Mouse (Mus musculus) forebrain, embryonic 11.5 days (tissue): ENCODE measurements around the gene Proser1. TPM values are rescaled to one million over a fixed set of nuclear protein-coding genes. Genes with fewer than 3 reads are reported as not detected.

ENCODE experiments used
- ATAC-seq: fragments of 200-750 bp; cut with Nextera tagmentation; replicated peaks from 2 replicates; pipeline ENCODE4 v1.8.0; 2017; ENCODE audit warnings: moderate TSS enrichment; ENCODE audit not compliant: low FRiP score
- DNase-seq: peaks from one replicate; pipeline ENCODE4 v3.0.0-alpha.2; 2017; ENCODE audit warnings: low spot score
- H3K27ac ChIP-seq: fragments of 300-500 bp; sonication (generic); 2 replicates; pipeline ENCODE4 v1.5.1; 2014; ENCODE audit warnings: low read depth, low read length
- H3K27me3 ChIP-seq: fragments of 300-500 bp; sonication (generic); 2 replicates; pipeline ENCODE4 v1.6.1; 2014; ENCODE audit warnings: mild to moderate bottlenecking, low read length, mixed read lengths; ENCODE audit not compliant: control insufficient read depth, insufficient read depth
- H3K36me3 ChIP-seq: fragments of 300-500 bp; sonication (generic); 2 replicates; pipeline ENCODE4 v1.6.1; 2014; ENCODE audit warnings: mild to moderate bottlenecking, low read length, moderate library complexity, mixed read lengths; ENCODE audit not compliant: control insufficient read depth, insufficient read depth
- H3K4me1 ChIP-seq: fragments of 300-500 bp; sonication (generic); replicated peaks from 2 replicates; pipeline ENCODE4 v1.6.1; 2014; ENCODE audit warnings: low read length, mixed read lengths; ENCODE audit not compliant: control insufficient read depth, insufficient read depth
- H3K4me2 ChIP-seq: fragments of 300-500 bp; sonication (generic); 2 replicates; pipeline ENCODE4 v1.6.1; 2014; ENCODE audit warnings: low read depth, mild to moderate bottlenecking, low read length, moderate library complexity, mixed read lengths; ENCODE audit not compliant: severe bottlenecking
- H3K4me3 ChIP-seq: fragments of 300-500 bp; sonication (generic); 2 replicates; pipeline ENCODE4 v1.5.1; 2014; ENCODE audit warnings: low read depth, low read length
- H3K9ac ChIP-seq: fragments of 300-500 bp; sonication (generic); 2 replicates; pipeline ENCODE4 v1.6.1; 2014; ENCODE audit warnings: low read length
- H3K9me3 ChIP-seq: fragments of 300-500 bp; sonication (generic); 2 replicates; pipeline ENCODE4 v1.6.1; 2016; ENCODE audit warnings: low read length, mixed read lengths; ENCODE audit not compliant: control insufficient read depth
- WGBS: fragments of 180-500 bp; shearing (Covaris S2); extraction: QIAGEN DNeasy Blood & Tissue Kit; methylation state at CpG from one replicate; pipeline ENCODE4 v1.1.7; 2014; 5-methylcytosine and 5-hydroxymethylcytosine counted together
- polyA plus RNA-seq: library from polyadenylated mRNA; unstranded; fragments of >200 nt; fragmentation: Nextera tagmentation; extraction: Ambion mirVana; gene quantifications from 2 replicates; pipeline ENCODE4 v1.2.1, GENCODE M21; 2014

Proser1 gene
- polyA plus RNA-seq, 1 experiment from 2014 or later: 34.7 TPM

DNA sequence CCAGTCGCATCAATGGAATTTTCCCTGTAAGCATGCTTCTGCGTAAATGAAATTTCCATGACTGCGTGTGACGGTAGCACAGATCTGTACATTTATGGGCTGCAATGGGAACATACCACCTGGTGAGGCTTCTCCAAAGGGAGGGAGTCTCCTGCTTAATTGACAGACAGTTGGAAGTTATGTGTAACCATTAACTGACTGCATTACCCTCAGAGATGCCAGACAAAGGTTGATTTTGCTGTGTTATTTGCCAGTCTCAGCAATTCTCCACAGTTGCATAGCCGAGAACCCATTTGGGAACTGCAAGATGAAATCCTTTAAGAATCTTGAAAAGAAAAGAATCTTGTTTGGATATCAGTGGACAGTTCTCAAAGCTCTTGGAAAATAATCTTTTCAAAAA, 8.6 kb downstream of the Proser1 start:
- Histone ChIP-seq H3K27ac (no peak overlapping the region), H3K9ac (no peak overlapping the region), H3K27me3 (no peaks in the 10 kb centered on the region), H3K36me3 (peaks cover 9% of the 10 kb centered on the region), H3K4me3 (no peak overlapping the region), H3K4me2 (no peak overlapping the region), H3K4me1 (no peaks in the 10 kb centered on the region), H3K9me3 (no peaks in the 10 kb centered on the region)
- no peak for ATAC-seq
- 98% methylated on average over 5 of the region's 5 CpGs for WGBS
- DNase-seq: no peak

DNA sequence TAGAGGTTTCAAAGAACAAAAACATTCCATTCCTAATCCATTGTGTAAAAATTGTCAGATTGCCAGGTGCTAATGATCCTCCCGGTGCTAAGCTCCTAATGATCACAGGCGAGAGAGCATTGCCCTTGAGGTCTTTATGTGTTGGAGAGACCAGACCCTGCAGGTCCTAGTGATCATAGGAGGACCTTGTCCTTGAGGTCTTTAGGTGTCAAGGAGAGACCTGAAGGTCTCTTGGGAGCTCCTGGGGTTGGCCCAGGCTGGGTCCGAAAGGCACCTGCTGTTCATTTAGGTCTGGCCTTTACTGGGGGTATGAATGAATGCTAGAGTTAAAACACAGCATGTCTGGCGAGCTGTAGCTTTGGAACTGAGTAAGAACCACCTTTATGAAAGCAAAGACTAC, 10.7 kb downstream of the Proser1 start:
- Histone ChIP-seq H3K27ac (no peak overlapping the region), H3K27me3 (no peaks in the 10 kb centered on the region), H3K4me2 (no peak overlapping the region), H3K4me3 (no peak overlapping the region), H3K36me3 (peaks cover 16% of the 10 kb centered on the region), H3K4me1 (no peaks in the 10 kb centered on the region), H3K9ac (no peak overlapping the region), H3K9me3 (no peaks in the 10 kb centered on the region)
- ATAC-seq (no peak), DNase-seq (no peak)
- WGBS: 81% methylated on average over 4 of the region's 4 CpGs

DNA sequence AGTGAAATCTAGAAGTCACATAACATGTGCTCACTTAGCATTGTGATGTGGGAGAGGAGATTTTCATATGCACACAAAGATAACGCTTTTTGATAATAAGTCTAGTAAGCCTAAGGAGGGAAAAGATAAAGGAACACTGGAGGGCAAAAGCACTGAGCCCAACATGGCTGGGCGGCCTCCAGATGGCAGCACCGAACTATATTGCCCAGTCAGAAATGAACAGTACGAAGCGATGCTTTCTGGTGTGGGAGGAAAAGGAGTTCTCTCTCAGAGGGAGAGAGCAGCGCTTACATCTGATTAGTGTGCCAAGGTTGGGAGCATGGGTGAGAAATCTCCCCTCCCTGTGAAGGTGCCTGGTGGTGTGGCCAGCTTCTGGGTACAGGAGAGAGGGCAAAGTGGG, 12.4 kb downstream of the Proser1 start:
- 72% methylated on average over 6 of the region's 6 CpGs for WGBS
- Histone ChIP-seq H3K9me3 (no peaks in the 10 kb centered on the region), H3K27me3 (no peaks in the 10 kb centered on the region), H3K4me1 (no peaks in the 10 kb centered on the region), H3K4me2 (no peak overlapping the region), H3K4me3 (no peak overlapping the region), H3K9ac (no peak overlapping the region), H3K27ac (no peak overlapping the region), H3K36me3 (peaks cover 16% of the 10 kb centered on the region)
- DNase-seq (no peak), ATAC-seq (no peak)

DNA sequence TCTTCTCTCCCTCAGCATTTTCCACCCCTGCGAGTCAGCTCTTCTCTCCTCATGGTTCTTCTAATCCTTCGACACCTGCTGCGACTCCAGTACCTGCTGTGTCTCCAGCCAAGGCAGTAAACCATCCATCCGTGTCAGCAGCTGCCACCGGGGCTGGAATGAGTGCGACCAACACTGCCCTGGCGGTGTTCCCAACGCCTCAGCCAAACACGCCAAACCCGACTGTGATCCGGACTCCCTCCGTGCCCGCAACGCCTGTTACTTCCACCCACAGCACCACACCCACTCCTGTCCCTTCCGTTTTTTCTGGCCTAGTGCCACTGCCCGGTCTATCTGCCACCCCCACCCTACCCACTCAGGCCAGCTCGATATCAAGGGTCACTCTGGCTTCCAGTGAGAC, 14.0 kb downstream of the Proser1 start:
- H3K27me3 ChIP-seq: no peaks in the 10 kb centered on the region
- no peaks in the 10 kb centered on the region for H3K4me1 ChIP-seq
- no peak overlapping the region for H3K9ac ChIP-seq
- peaks cover 19% of the 10 kb centered on the region for H3K36me3 ChIP-seq
- 93% methylated on average over 17 of the region's 17 CpGs for WGBS
- no peak overlapping the region for H3K4me3 ChIP-seq
- no peaks in the 10 kb centered on the region for H3K9me3 ChIP-seq
- no peak for DNase-seq
- ATAC-seq: no peak
- no peak overlapping the region for H3K4me2 ChIP-seq
- H3K27ac ChIP-seq: no peak overlapping the region

DNA sequence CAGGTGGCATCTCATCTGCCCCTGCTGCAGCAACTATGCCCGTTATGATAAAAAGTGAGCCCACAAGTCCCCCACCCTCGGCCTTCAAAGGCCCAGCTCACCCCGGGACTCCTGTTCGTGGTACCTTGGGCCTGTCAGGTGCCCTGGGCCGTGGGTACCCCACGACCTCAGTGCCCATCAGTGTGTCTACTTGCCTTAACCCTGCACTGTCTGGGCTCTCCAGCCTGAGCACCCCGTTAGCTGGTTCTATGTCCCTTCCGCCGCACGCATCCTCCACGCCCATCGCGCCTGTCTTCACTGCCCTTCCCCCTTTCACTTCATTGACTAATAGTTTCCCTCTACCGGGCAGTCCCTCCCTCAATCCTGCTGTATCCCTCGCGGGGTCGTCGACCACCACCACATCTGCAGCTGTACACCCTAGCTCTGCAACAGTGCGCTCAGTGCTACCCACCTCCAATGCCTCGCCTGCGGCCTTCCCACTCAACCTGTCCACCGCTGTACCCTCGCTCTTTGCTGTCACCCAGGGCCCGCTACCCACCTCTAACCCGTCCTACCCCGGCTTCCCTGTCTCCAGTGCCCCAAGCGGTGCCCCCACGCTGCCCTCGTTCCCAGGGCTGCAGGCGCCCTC, 15.1 kb downstream of the Proser1 start:
- H3K9ac ChIP-seq: no peak overlapping the region
- DNase-seq (no peak), ATAC-seq (no peak; the same call in 1 of the 2 replicates)
- H3K27ac ChIP-seq: no peak overlapping the region
- H3K4me3 ChIP-seq: no peak overlapping the region
- peaks cover 14% of the 10 kb centered on the region for H3K36me3 ChIP-seq
- no peak overlapping the region for H3K4me2 ChIP-seq
- H3K4me1 ChIP-seq: no peaks in the 10 kb centered on the region
- no peaks in the 10 kb centered on the region for H3K9me3 ChIP-seq
- no peaks in the 10 kb centered on the region for H3K27me3 ChIP-seq
- 96% methylated on average over 30 of the region's 30 CpGs for WGBS

DNA sequence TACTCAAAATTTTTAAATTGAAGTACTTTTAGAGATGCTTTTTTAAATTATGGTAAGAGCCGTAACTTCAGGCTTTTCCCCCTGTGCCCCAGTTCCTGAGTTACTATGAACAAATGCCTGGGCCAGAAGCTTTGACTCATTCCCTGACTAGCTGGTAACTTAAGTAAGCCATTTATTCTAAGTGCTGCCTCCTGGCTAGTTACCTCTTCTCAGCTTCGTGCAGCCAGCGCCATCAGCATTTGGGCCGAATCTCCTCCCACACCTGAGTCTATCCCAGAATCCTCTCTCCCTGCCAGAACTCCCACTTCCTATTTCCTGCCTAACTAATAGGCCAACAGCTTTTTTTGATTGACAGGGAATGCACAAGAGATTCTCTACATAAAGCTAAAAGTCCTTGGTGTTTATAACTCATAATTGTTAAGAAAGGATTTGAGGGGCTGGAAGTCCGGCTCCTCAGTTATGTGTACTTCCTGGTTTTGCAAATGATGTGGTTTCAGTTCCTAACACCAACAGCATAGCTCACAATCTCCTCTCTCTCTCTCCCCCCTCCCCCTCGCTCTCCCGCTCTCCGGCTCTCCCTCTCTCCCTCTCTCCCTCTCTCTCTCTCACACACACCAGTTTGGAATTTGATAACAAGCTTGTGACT, 20.1 kb downstream of the Proser1 start:
- Histone ChIP-seq H3K4me3 (no peak overlapping the region), H3K4me1 (no peaks in the 10 kb centered on the region), H3K4me2 (no peak overlapping the region), H3K36me3 (peaks cover 5% of the 10 kb centered on the region; the same call in 1 of the 2 replicates), H3K27me3 (no peaks in the 10 kb centered on the region), H3K9me3 (no peaks in the 10 kb centered on the region), H3K27ac (no peak overlapping the region), H3K9ac (no peak overlapping the region)
- WGBS: 91% methylated on average over 8 of the region's 8 CpGs
- ATAC-seq (no peak), DNase-seq (no peak)

DNA sequence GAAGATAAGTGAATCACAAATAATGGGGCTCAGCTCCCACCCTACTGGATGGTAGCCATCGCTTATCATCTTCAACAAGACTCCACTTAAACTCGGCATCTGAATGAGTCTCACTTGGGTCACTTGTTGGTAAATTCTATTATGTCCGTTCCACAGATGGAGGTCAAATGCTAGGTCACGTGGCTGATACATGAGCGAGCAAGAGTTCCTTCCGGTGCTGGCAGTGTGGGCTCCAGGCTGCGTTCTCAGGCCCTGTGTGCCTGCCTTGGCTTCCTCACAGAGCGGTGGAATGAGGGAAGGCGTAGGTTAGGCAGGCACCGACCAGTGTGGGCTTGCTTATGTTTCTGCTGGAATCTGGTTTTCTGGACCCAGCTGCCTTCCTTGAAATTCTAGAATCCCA, 23.1 kb downstream of the Proser1 start:
- Histone ChIP-seq H3K27ac (no peak overlapping the region), H3K4me1 (no peaks in the 10 kb centered on the region), H3K4me2 (no peak overlapping the region), H3K4me3 (no peak overlapping the region), H3K36me3 (peaks cover 3% of the 10 kb centered on the region; the same call in 1 of the 2 replicates), H3K27me3 (no peaks in the 10 kb centered on the region), H3K9me3 (no peaks in the 10 kb centered on the region), H3K9ac (no peak overlapping the region)
- 87% methylated on average over 10 of the region's 10 CpGs for WGBS
- ATAC-seq (no peak), DNase-seq (no peak)

DNA sequence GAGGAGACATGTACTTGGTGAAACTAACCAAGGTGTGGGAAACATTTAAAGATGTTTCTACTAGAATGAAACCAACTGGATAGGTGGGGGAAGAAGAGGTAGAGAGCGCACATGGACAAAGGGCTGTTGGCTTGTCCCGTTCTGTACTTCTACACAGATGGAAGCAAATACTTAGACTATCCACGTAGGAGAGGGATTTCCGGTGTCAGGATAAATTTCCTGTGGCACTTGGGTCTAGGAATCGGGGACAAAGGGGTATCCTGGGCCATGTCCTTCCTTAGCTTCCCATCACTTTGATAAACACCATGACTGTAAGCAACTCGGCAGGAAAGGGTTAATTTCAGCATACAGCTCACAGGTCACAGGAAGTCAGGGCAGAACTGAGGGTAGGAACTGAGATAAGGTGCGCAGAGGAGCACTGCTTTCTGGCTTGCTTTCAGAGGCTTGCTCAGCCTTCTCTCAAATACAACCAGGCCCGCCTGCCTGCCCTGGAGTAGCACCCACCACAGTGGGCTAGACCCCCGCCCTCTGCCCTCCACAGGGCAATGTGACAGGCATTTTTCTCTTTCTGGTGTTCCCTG, 23.6 kb downstream of the Proser1 start:
- Histone ChIP-seq H3K4me1 (no peaks in the 10 kb centered on the region), H3K4me3 (no peak overlapping the region), H3K9me3 (no peaks in the 10 kb centered on the region), H3K9ac (no peak overlapping the region), H3K36me3 (no peaks in the 10 kb centered on the region; the same call in 1 of the 2 replicates), H3K4me2 (no peak overlapping the region), H3K27me3 (no peaks in the 10 kb centered on the region), H3K27ac (no peak overlapping the region)
- DNase-seq (no peak), ATAC-seq (no peak)
- WGBS: 78% methylated on average over 9 of the region's 9 CpGs

DNA sequence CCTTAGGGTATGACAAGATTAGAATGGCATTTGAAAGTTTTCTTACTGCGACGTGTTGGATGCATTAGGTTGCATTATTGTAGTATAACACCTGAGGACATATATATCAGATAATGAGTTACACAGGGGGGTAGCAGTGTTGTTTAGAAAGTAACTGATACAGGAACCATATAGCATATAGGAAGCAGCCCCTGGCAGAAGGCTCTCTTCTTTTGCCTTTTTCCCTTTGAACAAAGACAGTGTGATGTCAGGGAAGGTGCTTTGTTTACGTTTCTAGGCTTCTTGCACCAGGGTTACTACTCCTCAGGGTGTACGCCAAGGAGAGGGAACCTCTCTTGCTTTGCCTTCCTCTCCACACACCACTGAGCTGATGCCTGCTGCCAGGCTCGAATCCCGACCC, 24.9 kb downstream of the Proser1 start, which contains the start of gene Stoml3:
Gene Stoml3, plus strand, starts transcription at position 301 of the 400 bp plus-strand sequence.
- Histone ChIP-seq H3K27ac (no peak within 1 kb of the TSS), H3K36me3 (no peaks in the 10 kb centered on the region), H3K4me1 (no peaks in the 10 kb centered on the region), H3K4me3 (no peak within 1 kb of the TSS), H3K9ac (no peak within 1 kb of the TSS), H3K9me3 (no peaks in the 10 kb centered on the region), H3K4me2 (no peak within 1 kb of the TSS), H3K27me3 (no peaks in the 10 kb centered on the region)
- WGBS: 78% methylated on average over 6 of the region's 6 CpGs
- DNase-seq: no peak
- no peak for ATAC-seq
